Mouse (Mus musculus) testis, adult 2 months (tissue): ENCODE measurements around the gene Efnb1. TPM values are rescaled to one million over a fixed set of nuclear protein-coding genes. Genes with fewer than 3 reads are reported as not detected.

Experiments
- H3K27ac ChIP-seq: fragments of 200-500 bp; 2 replicates; pipeline ENCODE4 v1.5.1; 2012; ENCODE audit warnings: low read depth, low read length; ENCODE audit not compliant: control insufficient read depth, insufficient read depth
- H3K27me3 ChIP-seq: fragments of 200-500 bp; 2 replicates; pipeline ENCODE4 v1.6.1; 2012; ENCODE audit warnings: mild to moderate bottlenecking, low read length, moderate library complexity; ENCODE audit not compliant: control insufficient read depth, insufficient read depth
- H3K36me3 ChIP-seq: fragments of 200-500 bp; 2 replicates; pipeline ENCODE4 v1.6.1; 2012; ENCODE audit warnings: mild to moderate bottlenecking, low read length; ENCODE audit not compliant: control insufficient read depth, insufficient read depth
- H3K4me1 ChIP-seq: fragments of 200-500 bp; 2 replicates; pipeline ENCODE4 v1.6.1; 2012; ENCODE audit warnings: low read length; ENCODE audit not compliant: control insufficient read depth, insufficient read depth
- H3K4me3 ChIP-seq: fragments of 200-500 bp; 2 replicates; pipeline ENCODE4 v1.5.1; 2012; ENCODE audit warnings: low read depth, mild to moderate bottlenecking, low read length, moderate library complexity, mixed read lengths; ENCODE audit not compliant: control insufficient read depth
- CTCF ChIP-seq: fragments of 200-500 bp; IDR thresholded peaks from 2 replicates; pipeline ENCODE4 v1.5.1; 2012; ENCODE audit warnings: low read depth, mild to moderate bottlenecking, inconsistent platforms, low read length, moderate library complexity; ENCODE audit not compliant: control insufficient read depth, insufficient read depth, insufficient replicate concordance
- POLR2A ChIP-seq: fragments of 200-500 bp; IDR thresholded peaks from 2 replicates; pipeline ENCODE4 v1.6.1; 2012; ENCODE audit warnings: low read depth, mild to moderate bottlenecking, inconsistent platforms, low read length, moderate library complexity; ENCODE audit not compliant: control insufficient read depth
- polyA plus RNA-seq: library from polyadenylated mRNA; depleted of rRNA; stranded (reverse); fragments of >200 nt; gene quantifications from 2 replicates; pipeline ENCODE4 v1.2.3, GENCODE M21; 2012

Efnb1 gene
- polyA plus RNA-seq, 1 experiment: 8.4 TPM

GRCm38 (mm10) chrX:99136431-99136966 lies 569 bp downstream of the Efnb1 start:
- TF ChIP-seq POLR2A: no peak
- no peak for TF ChIP-seq CTCF
- Histone ChIP-seq H3K4me3 (peak overlapping the region; percentile 80), H3K36me3 (no peaks in the 10 kb centered on the region), H3K27ac (peak overlapping the region; percentile 68), H3K4me1 (peaks cover 4% of the 10 kb centered on the region), H3K27me3 (no peaks in the 10 kb centered on the region)

DNA sequence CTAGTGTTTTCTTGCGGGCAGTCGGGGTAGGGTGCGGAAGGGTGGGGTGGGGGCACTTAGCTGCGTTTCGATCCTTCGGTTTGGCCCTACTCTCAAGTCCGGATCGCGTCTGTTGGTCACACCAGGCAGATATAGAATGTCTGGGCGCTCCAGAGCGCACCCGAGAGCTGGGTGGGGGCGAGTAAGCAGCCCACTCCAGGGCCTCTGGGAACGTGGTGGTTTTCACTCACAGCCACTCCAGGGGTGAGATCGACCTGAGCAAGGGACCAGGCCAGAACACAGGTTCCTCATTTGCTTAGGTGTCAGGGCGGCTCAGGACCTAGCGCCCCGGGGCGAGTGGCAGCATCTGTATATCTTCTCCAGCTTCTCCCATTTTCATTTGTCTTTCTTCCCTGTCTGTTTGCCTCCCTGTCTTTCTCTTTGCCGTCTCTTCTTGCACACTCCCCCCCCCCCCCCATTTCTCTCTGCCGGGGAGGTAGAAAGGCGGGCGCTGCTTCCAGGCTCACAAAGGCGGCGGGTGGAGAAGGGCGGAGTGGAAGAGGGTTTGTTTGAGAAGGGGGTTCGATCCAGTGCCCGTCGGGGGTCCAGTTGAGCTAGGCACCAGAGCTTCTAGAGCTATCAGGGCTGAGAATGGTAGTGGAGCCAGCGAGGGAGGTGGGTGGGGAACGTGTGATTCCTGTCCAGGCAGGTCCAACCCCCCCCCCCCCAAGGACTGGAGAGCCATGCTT lies 1.4 kb downstream of the Efnb1 start:
- TF ChIP-seq CTCF (no peak), POLR2A (no peak)
- Histone ChIP-seq H3K27me3 (no peaks in the 10 kb centered on the region), H3K4me1 (peaks cover 4% of the 10 kb centered on the region), H3K36me3 (no peaks in the 10 kb centered on the region), H3K27ac (no peak overlapping the region), H3K4me3 (peak overlapping the region; percentile 80)

DNA sequence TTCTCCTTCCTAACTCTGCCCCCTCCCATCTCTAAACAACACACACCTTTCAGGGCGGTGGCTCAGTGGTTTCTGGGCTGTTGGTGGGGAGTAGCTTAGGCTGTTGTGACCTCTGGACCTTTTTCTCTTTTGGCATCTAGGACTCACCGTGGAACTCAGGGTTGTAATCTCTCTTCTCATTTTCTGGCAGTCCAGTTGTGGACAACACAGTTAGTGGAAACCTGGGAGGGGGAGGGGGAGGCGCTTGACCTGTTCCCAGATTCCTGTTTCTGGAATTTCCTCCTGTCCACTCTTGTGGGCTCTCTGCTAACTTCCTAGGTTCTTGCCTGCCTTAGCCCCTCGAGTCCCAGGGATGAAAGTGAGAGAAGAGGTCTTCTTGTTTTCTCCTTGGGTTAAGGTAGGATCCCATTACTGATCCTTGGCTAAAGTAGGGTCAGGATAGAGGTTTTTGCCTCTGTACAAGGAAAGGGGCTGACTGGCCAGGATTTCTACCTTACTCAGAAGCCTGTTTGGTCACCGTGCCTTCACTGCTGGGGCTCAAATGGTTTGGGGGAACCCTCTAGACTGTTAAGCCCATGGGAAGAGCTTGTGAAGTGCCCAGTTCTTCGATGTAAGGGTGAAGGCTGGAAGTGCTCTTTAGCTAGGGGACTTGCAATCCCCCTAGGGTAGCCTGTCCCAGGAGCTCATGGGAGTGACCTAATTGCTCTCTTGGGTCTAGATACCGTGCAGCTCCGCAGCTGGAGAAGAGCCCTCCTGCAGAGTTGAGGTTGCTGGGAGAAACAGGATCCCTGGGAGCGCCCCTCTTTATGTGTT lies 2.2 kb downstream of the Efnb1 start:
- Histone ChIP-seq H3K36me3 (no peaks in the 10 kb centered on the region), H3K27me3 (no peaks in the 10 kb centered on the region), H3K4me3 (peak overlapping the region; percentile 1), H3K4me1 (peaks cover 4% of the 10 kb centered on the region), H3K27ac (no peak overlapping the region; the same call in 1 of the 2 replicates)
- TF ChIP-seq POLR2A (no peak), CTCF (no peak)

DNA sequence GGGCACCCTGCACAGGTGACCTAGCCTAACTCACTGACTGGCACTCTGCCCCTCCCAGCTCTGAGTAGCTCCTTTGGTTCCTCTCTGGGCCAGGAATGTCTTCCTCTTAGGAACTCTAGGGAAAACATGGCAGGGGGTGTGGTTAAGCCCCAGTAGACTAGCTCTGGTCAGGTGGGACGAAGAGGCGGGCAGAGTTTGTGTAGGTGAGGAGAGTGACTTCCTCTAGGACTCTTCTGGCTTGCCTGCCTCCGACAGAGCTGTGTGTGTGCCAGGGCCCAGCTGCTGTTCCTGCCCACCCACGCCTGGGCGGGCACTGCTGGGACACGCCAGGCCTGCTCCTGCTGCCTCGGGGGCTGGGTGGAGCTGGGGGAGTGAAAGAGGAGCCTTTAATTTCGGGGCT lies 5.1 kb downstream of the Efnb1 start:
- Histone ChIP-seq H3K4me1 (peaks cover 4% of the 10 kb centered on the region), H3K36me3 (no peaks in the 10 kb centered on the region), H3K27me3 (no peaks in the 10 kb centered on the region), H3K27ac (no peak overlapping the region), H3K4me3 (no peak overlapping the region)
- no peak for TF ChIP-seq CTCF
- no peak for TF ChIP-seq POLR2A

- TF ChIP-seq POLR2A (no peak), CTCF (no peak)
- H3K36me3 ChIP-seq: no peaks in the 10 kb centered on the region
- no peaks in the 10 kb centered on the region for H3K27me3 ChIP-seq
- H3K27ac ChIP-seq: no peak overlapping the region
- H3K4me3 ChIP-seq: no peak overlapping the region
- H3K4me1 ChIP-seq: peaks cover 4% of the 10 kb centered on the region
These were observed 6.0 kb downstream of the Efnb1 start for GRCm38 (mm10) chrX:99141900-99142299.

- no peaks in the 10 kb centered on the region for H3K27me3 ChIP-seq
- H3K36me3 ChIP-seq: no peaks in the 10 kb centered on the region
- H3K4me3 ChIP-seq: no peak overlapping the region
- H3K27ac ChIP-seq: no peak overlapping the region
- no peaks in the 10 kb centered on the region; the same call in 1 of the 2 replicates for H3K4me1 ChIP-seq
- TF ChIP-seq POLR2A (no peak), CTCF (no peak)
These were observed 9.6 kb downstream of the Efnb1 start for GRCm38 (mm10) chrX:99145561-99145960.
